Mouse (Mus musculus) stomach, postnatal 0 days (tissue): ENCODE measurements at regions not wholly inside any gene's neighbourhood (a gene's known extent, or its start where the extent isn't known, plus 50 kb on each side); places are given as distances from the start of the nearest gene placed in this dataset.

Source experiments
- CTCF ChIP-seq: IDR thresholded peaks from 2 replicates; pipeline ENCODE4 v1.5.1; 2016; ENCODE audit warnings: antibody characterized with exemption, low read depth, mild to moderate bottlenecking, moderate library complexity
- EP300 ChIP-seq: optimal IDR thresholded peaks from 2 replicates; pipeline ENCODE3; 2016; ENCODE audit warnings: antibody characterized with exemption

DNA sequence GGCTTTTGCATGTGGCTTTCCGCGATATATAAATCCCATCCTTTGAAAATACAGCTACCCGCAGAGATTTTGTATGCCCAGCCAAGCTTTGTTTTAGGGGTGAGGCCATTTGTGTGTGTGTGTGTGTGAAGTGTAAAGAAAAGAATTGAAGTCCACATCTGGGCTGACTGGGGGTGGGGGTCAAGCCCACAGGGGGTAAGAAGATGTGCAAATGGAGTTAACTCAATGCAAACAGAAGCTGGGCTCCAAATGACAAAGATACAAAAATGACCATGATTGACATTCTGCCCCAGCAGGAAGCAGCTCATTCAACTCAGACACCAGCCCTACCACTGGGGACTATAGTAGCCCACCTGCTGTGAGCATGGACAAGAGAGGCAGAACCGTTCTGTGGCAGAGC is 244.2 kb upstream of the Csf3r start:
- TF ChIP-seq CTCF (no peak), EP300 (no peak)
